Mouse (Mus musculus): ENCODE measurements at regions not wholly inside any gene's neighbourhood (a gene's known extent, or its start where the extent isn't known, plus 50 kb on each side); places are given as distances from the start of the nearest gene placed in this dataset.

DNA sequence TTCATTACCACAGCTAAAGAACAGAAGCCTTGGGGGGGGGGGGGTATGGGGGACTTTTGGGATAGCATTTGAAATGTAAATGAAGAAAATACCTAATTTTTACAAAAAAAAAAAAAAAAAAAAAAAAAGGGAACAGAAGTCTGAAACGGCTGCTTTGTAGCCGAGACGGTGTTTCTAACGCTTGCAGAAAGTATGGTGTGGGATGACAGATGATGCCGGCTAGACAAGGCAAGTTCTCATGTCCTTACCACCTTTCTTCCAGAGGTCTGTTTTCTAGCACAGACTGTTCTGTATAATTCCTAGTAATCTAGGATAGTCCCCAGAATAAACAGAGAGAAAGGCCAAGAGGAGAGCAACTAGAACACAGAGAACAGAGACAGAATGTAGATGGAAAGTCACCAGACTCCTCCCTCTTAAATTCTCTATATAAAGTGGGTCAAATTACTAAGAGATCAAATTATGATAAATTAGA lies 67.2 kb upstream of the Chd2 start:
- no peak for ATAC-seq (ENCODE audit: insufficient number of reproducible peaks, insufficient read depth, low FRiP score, low read depth)
- H3K27me3 ChIP-seq (ENCODE audit: control insufficient read depth, insufficient read depth, low read length): no peaks in the 10 kb centered on the region
- peaks cover 13% of the 10 kb centered on the region for H3K4me1 ChIP-seq (ENCODE audit: control insufficient read depth, insufficient read depth, low read length)
- H3K9ac ChIP-seq (replicated peaks; ENCODE audit: low read depth, low read length): no peak overlapping the region
- 13% methylated on average over 5 of the region's 5 CpGs for WGBS
- H3K4me2 ChIP-seq (replicated peaks; ENCODE audit: low read depth, low read length): peak overlapping the region; percentile 48
- H3K9me3 ChIP-seq (ENCODE audit: control insufficient read depth, low read depth, low read length): no peaks in the 10 kb centered on the region
- H3K4me3 ChIP-seq (ENCODE audit: low read depth, low read length): no peak overlapping the region
- H3K36me3 ChIP-seq (ENCODE audit: control insufficient read depth, insufficient read depth, low read length): no peaks in the 10 kb centered on the region
- peak overlapping the region; percentile 91; the same call in 1 of the 2 replicates for H3K27ac ChIP-seq (ENCODE audit: low read length)

DNA sequence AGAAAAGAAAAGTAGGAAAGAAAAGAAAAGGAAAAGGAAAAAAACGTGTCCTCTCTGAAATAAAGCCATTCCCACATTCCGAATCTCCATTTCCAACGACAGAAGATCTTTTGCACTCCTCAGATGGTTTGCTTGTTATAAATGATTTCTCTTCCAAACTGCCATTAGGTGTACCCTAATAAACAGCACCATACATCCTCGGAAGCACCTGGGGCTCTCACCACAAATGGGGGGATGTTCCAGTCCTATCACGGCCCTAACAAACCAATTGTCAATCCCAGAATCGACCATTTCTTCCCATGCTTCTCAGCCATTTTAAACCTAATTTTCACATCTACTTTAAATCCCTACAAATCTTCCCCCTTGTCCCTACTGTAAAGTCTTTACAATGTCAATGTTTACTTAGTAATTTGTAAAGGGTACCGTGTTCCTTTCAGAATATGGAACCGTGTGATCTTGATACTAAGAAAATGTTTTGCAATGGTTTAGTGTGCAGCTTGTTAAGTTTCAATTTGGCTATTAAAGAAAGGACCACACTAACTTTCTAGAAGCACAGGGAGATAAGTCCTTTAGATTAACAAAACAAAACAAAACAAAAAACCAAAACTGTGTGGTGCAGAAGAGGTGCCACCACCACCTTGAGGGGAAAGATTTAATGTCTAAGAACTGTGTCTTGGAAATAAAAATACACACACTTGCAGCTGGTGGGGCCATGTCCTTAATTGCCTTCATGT lies 66.6 kb upstream of the Chd2 start:
- WGBS: 22% methylated on average over 8 of the region's 8 CpGs
- no peak for ATAC-seq (ENCODE audit: insufficient number of reproducible peaks, insufficient read depth, low FRiP score, low read depth)

GRCm38 (mm10) chr7:73607450-73608005 lies 65.9 kb upstream of the Chd2 start:
- no peak for ATAC-seq (ENCODE audit: insufficient number of reproducible peaks, insufficient read depth, low FRiP score, low read depth)
- H3K4me3 ChIP-seq (ENCODE audit: low read depth, low read length): peak overlapping the region; percentile 31
- H3K9ac ChIP-seq (replicated peaks; ENCODE audit: low read depth, low read length): peak overlapping the region; percentile 34
- peak overlapping the region; percentile 91 for H3K27ac ChIP-seq (ENCODE audit: low read length)
- peak overlapping the region; percentile 48 for H3K4me2 ChIP-seq (replicated peaks; ENCODE audit: low read depth, low read length)
- 7% methylated on average over 11 of the region's 11 CpGs for WGBS
- H3K9me3 ChIP-seq (ENCODE audit: control insufficient read depth, low read depth, low read length): no peaks in the 10 kb centered on the region
- no peaks in the 10 kb centered on the region for H3K36me3 ChIP-seq (ENCODE audit: control insufficient read depth, insufficient read depth, low read length)
- no peaks in the 10 kb centered on the region for H3K27me3 ChIP-seq (ENCODE audit: control insufficient read depth, insufficient read depth, low read length)
- H3K4me1 ChIP-seq (ENCODE audit: control insufficient read depth, insufficient read depth, low read length): peaks cover 6% of the 10 kb centered on the region

More for the DNA sequence above, 66.6 kb upstream of the Chd2 start:
- no peaks in the 10 kb centered on the region for H3K27me3 ChIP-seq (ENCODE audit: control insufficient read depth, insufficient read depth, low read length)
- H3K36me3 ChIP-seq (ENCODE audit: control insufficient read depth, insufficient read depth, low read length): no peaks in the 10 kb centered on the region
- H3K4me3 ChIP-seq (ENCODE audit: low read depth, low read length): peak overlapping the region; percentile 31; the same call in 1 of the 2 replicates
- peak overlapping the region; percentile 34 for H3K9ac ChIP-seq (replicated peaks; ENCODE audit: low read depth, low read length)
- peak overlapping the region; percentile 48 for H3K4me2 ChIP-seq (replicated peaks; ENCODE audit: low read depth, low read length)
- H3K27ac ChIP-seq (ENCODE audit: low read length): peak overlapping the region; percentile 91
- peaks cover 12% of the 10 kb centered on the region for H3K4me1 ChIP-seq (ENCODE audit: control insufficient read depth, insufficient read depth, low read length)
- H3K9me3 ChIP-seq (ENCODE audit: control insufficient read depth, low read depth, low read length): no peaks in the 10 kb centered on the region

GRCm38 (mm10) chr7:73606677-73607449 lies 65.2 kb upstream of the Chd2 start:
- WGBS: 2% methylated on average over 30 of the region's 30 CpGs

GRCm38 (mm10) chr7:73604597-73604996 lies 63.0 kb upstream of the Chd2 start:
- H3K4me3 ChIP-seq (ENCODE audit: low read depth, low read length): no peak overlapping the region
- peaks cover 6% of the 10 kb centered on the region for H3K4me1 ChIP-seq (ENCODE audit: control insufficient read depth, insufficient read depth, low read length)
- H3K9ac ChIP-seq (replicated peaks; ENCODE audit: low read depth, low read length): no peak overlapping the region
- peaks cover 4% of the 10 kb centered on the region; the same call in 1 of the 2 replicates for H3K9me3 ChIP-seq (ENCODE audit: control insufficient read depth, low read depth, low read length)
- no peak overlapping the region for H3K27ac ChIP-seq (ENCODE audit: low read length)
- ATAC-seq (ENCODE audit: insufficient number of reproducible peaks, insufficient read depth, low FRiP score, low read depth): no peak
- no peaks in the 10 kb centered on the region for H3K36me3 ChIP-seq (ENCODE audit: control insufficient read depth, insufficient read depth, low read length)
- no peaks in the 10 kb centered on the region for H3K27me3 ChIP-seq (ENCODE audit: control insufficient read depth, insufficient read depth, low read length)
- H3K4me2 ChIP-seq (replicated peaks; ENCODE audit: low read depth, low read length): no peak overlapping the region
- 60% methylated on average over 2 of the region's 2 CpGs for WGBS

More at GRCm38 (mm10) chr7:73606677-73607449, 65.2 kb upstream of the Chd2 start:
- Histone ChIP-seq H3K9ac (replicated peaks; ENCODE audit: low read depth, low read length) (peak overlapping the region; percentile 34), H3K9me3 (ENCODE audit: control insufficient read depth, low read depth, low read length) (no peaks in the 10 kb centered on the region), H3K4me2 (replicated peaks; ENCODE audit: low read depth, low read length) (peak overlapping the region; percentile 48), H3K27ac (ENCODE audit: low read length) (peak overlapping the region; percentile 91), H3K4me1 (ENCODE audit: control insufficient read depth, insufficient read depth, low read length) (peaks cover 6% of the 10 kb centered on the region), H3K36me3 (ENCODE audit: control insufficient read depth, insufficient read depth, low read length) (no peaks in the 10 kb centered on the region), H3K27me3 (ENCODE audit: control insufficient read depth, insufficient read depth, low read length) (no peaks in the 10 kb centered on the region), H3K4me3 (ENCODE audit: low read depth, low read length) (peak overlapping the region; percentile 31)
- ATAC-seq (ENCODE audit: insufficient number of reproducible peaks, insufficient read depth, low FRiP score, low read depth): peak; percentile 96

GRCm38 (mm10) chr7:73602815-73603551 lies 61.4 kb upstream of the Chd2 start:
- Histone ChIP-seq H3K9ac (replicated peaks; ENCODE audit: low read depth, low read length) (no peak overlapping the region), H3K27me3 (ENCODE audit: control insufficient read depth, insufficient read depth, low read length) (no peaks in the 10 kb centered on the region), H3K36me3 (ENCODE audit: control insufficient read depth, insufficient read depth, low read length) (no peaks in the 10 kb centered on the region), H3K4me1 (ENCODE audit: control insufficient read depth, insufficient read depth, low read length) (peaks cover under 1% of the 10 kb centered on the region), H3K4me3 (ENCODE audit: low read depth, low read length) (no peak overlapping the region), H3K27ac (ENCODE audit: low read length) (no peak overlapping the region), H3K9me3 (ENCODE audit: control insufficient read depth, low read depth, low read length) (peaks cover 4% of the 10 kb centered on the region; the same call in 1 of the 2 replicates), H3K4me2 (replicated peaks; ENCODE audit: low read depth, low read length) (no peak overlapping the region)
- ATAC-seq (ENCODE audit: insufficient number of reproducible peaks, insufficient read depth, low FRiP score, low read depth): no peak
- WGBS: 56% methylated on average over 4 of the region's 4 CpGs

DNA sequence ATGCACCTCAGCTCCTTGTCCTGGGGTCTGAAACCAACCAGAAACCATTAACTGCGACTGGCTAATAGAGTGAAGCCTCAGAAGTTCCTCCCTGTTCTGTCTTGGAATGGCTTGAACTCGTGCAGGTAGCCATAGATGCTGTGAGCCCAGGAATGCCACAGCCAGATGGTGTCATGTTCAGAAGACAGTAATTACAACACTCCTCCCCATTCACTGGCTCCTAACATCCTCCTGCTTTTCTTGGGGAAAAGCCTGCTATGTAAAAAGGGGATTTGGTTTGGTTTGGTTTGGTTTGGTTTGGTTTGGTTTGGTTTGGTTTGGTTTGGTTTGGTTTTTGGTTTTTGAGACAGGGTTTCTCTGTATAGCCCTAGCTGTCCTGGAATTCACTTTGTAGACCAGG lies 59.7 kb upstream of the Chd2 start:
- Histone ChIP-seq H3K27me3 (ENCODE audit: control insufficient read depth, insufficient read depth, low read length) (no peaks in the 10 kb centered on the region), H3K4me3 (ENCODE audit: low read depth, low read length) (no peak overlapping the region), H3K9me3 (ENCODE audit: control insufficient read depth, low read depth, low read length) (peaks cover 4% of the 10 kb centered on the region; the same call in 1 of the 2 replicates), H3K36me3 (ENCODE audit: control insufficient read depth, insufficient read depth, low read length) (no peaks in the 10 kb centered on the region), H3K4me2 (replicated peaks; ENCODE audit: low read depth, low read length) (no peak overlapping the region), H3K4me1 (ENCODE audit: control insufficient read depth, insufficient read depth, low read length) (peaks cover 15% of the 10 kb centered on the region), H3K9ac (replicated peaks; ENCODE audit: low read depth, low read length) (no peak overlapping the region), H3K27ac (ENCODE audit: low read length) (no peak overlapping the region)
- ATAC-seq (ENCODE audit: insufficient number of reproducible peaks, insufficient read depth, low FRiP score, low read depth): no peak
- 55% methylated on average over 2 of the region's 2 CpGs for WGBS

- H3K9me3 ChIP-seq (ENCODE audit: control insufficient read depth, low read depth, low read length): peaks cover 4% of the 10 kb centered on the region; the same call in 1 of the 2 replicates
- H3K27ac ChIP-seq (ENCODE audit: low read length): no peak overlapping the region
- H3K9ac ChIP-seq (replicated peaks; ENCODE audit: low read depth, low read length): no peak overlapping the region
- ATAC-seq (ENCODE audit: insufficient number of reproducible peaks, insufficient read depth, low FRiP score, low read depth): no peak
- H3K4me1 ChIP-seq (ENCODE audit: control insufficient read depth, insufficient read depth, low read length): peaks cover 20% of the 10 kb centered on the region
- WGBS: 72% methylated on average over 1 of the region's 1 CpGs
- no peaks in the 10 kb centered on the region for H3K27me3 ChIP-seq (ENCODE audit: control insufficient read depth, insufficient read depth, low read length)
- H3K4me2 ChIP-seq (replicated peaks; ENCODE audit: low read depth, low read length): no peak overlapping the region
- H3K36me3 ChIP-seq (ENCODE audit: control insufficient read depth, insufficient read depth, low read length): no peaks in the 10 kb centered on the region
- no peak overlapping the region for H3K4me3 ChIP-seq (ENCODE audit: low read depth, low read length)
These were observed 59.1 kb upstream of the Chd2 start for GRCm38 (mm10) chr7:73600776-73601175.

Measured in stomach, embryonic 14.5 days (tissue).